In the genomic region with DNA sequence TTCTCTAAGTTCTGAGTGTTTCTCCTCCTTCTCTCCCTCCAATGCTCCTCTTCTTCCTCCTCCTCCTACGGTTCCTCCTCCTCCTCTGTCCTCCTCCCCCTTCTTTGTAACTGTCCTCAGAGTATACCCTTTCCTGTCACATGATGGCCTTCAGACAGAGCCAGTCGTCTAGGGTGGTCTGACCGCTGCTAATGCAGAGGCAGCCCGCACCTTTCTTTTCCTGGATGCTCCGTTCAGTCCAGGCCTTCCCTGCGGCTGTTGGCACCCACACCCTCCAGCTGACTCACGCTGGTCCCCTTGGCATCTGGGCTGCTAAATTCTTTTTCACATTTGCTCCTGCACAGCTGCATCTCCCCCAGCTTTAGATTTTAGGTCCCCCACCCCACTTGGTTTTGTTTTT, we compare ENCODE assay signal across 8 mouse cellular contexts. TPM values are rescaled to one million over a fixed set of nuclear protein-coding genes. Genes with fewer than 3 reads are reported as not detected.
A peak's percentile ranks its signal among the peaks of the same experiment; 100 is the strongest.
DNase-seq lines count a peak whose midpoint lies in the region; ATAC-seq lines count a peak whose summit lies in the region.

No protein-coding gene starts in this region.

- H3K4me3 ChIP-seq in forebrain, embryonic 10.5 days, result no peak overlapping the region
- H3K4me3 ChIP-seq in hindbrain, embryonic 11.5 days (ENCODE audit: low read depth, low read length), result no peak overlapping the region

- ATAC-seq in hindbrain, embryonic 11.5 days (ENCODE audit: low FRiP score), result no peak

- DNase-seq in 3134 (ENCODE audit: extremely low read depth, insufficient read length, low spot score) (peak; percentile 89), MN1 (ENCODE audit: low spot score) (peak; percentile 31)
- DNase-seq in forebrain, embryonic 10.5 days (ENCODE audit: extremely low spot score, low spot score), result peak; percentile 34
- peak; percentile 54 for DNase-seq in hindbrain, embryonic 11.5 days (ENCODE audit: low spot score)
- peak; percentile 42 for DNase-seq in lung, postnatal 14 days
- DNase-seq in cerebellum, postnatal 4 days (ENCODE audit: low spot score in 2 of 2), result no peak
- DNase-seq in urinary bladder, postnatal 10 days (ENCODE audit: low spot score), result no peak
- DNase-seq in thymus, postnatal 25 days, result no peak

- peak overlapping the region; percentile 88 for H3K27ac ChIP-seq in forebrain, embryonic 10.5 days
- H3K27ac ChIP-seq in hindbrain, embryonic 11.5 days (ENCODE audit: low read depth, low read length), result peak overlapping the region; percentile 51

- no peak overlapping the region for H3K4me2 ChIP-seq in hindbrain, embryonic 11.5 days (replicated peaks; ENCODE audit: low read depth, low read length)

- peak overlapping the region; percentile 15; the same call in 1 of the 2 replicates for H3K9ac ChIP-seq in hindbrain, embryonic 11.5 days (ENCODE audit: low read depth, low read length)

- H3K27me3 ChIP-seq in forebrain, embryonic 10.5 days (ENCODE audit: poor library complexity, severe bottlenecking), result no peaks in the 10 kb centered on the region
- H3K27me3 ChIP-seq in hindbrain, embryonic 11.5 days (ENCODE audit: control insufficient read depth, insufficient read depth, low read length), result no peaks in the 10 kb centered on the region

- H3K36me3 ChIP-seq in forebrain, embryonic 10.5 days (replicated peaks), result no peaks in the 10 kb centered on the region
- H3K36me3 ChIP-seq in hindbrain, embryonic 11.5 days (ENCODE audit: control insufficient read depth, insufficient read depth, low read length), result no peaks in the 10 kb centered on the region

- H3K4me1 ChIP-seq in forebrain, embryonic 10.5 days, result peaks cover 32% of the 10 kb centered on the region
- H3K4me1 ChIP-seq in hindbrain, embryonic 11.5 days (replicated peaks; ENCODE audit: control insufficient read depth, insufficient read depth, low read length), result peaks cover 6% of the 10 kb centered on the region

- no peaks in the 10 kb centered on the region for H3K9me3 ChIP-seq in forebrain, embryonic 10.5 days
- H3K9me3 ChIP-seq in hindbrain, embryonic 11.5 days (ENCODE audit: control insufficient read depth, low read length), result no peaks in the 10 kb centered on the region

- 40% methylated on average over 7 of the region's 7 CpGs for WGBS in forebrain, embryonic 10.5 days
- 24% methylated on average over 7 of the region's 7 CpGs for WGBS in hindbrain, embryonic 11.5 days

RNA-seq across cellular contexts. Expression of a gene that starts 9.8 kb away (rescaled TPM):
- polyA plus RNA-seq in forebrain, embryonic 10.5 days (2016; fragmentation: Nextera tagmentation; extraction: Ambion mirVana), result 0.22 TPM in 1 of 2 replicates, not detected in the other
- not detected in 2 replicates for polyA plus RNA-seq in hindbrain, embryonic 11.5 days (2014; fragmentation: Nextera tagmentation; extraction: Ambion mirVana)

RNA-seq across cellular contexts. Expression of a gene that starts 33.0 kb away (rescaled TPM):
- polyA plus RNA-seq in forebrain, embryonic 10.5 days (2016; fragmentation: Nextera tagmentation; extraction: Ambion mirVana), result 6.0 and 7.4 TPM in 2 replicates
- 10.1 and 14.9 TPM in 2 replicates for polyA plus RNA-seq in hindbrain, embryonic 11.5 days (2014; fragmentation: Nextera tagmentation; extraction: Ambion mirVana)

RNA-seq across cellular contexts. Expression of a gene that starts 52.0 kb away (rescaled TPM):
- polyA plus RNA-seq in forebrain, embryonic 10.5 days (2016; fragmentation: Nextera tagmentation; extraction: Ambion mirVana), result 256 and 266 TPM in 2 replicates
- polyA plus RNA-seq in hindbrain, embryonic 11.5 days (2014; fragmentation: Nextera tagmentation; extraction: Ambion mirVana), result 469 and 501 TPM in 2 replicates

Comparison
In these comparisons a context has a peak if more than half of its experiments do, and no peak if none do; other contexts are left out.
1. DNase-seq: peak in 3134 (single experiment), MN1 (single experiment), forebrain, embryonic 10.5 days (single experiment), hindbrain, embryonic 11.5 days (single experiment) and lung, postnatal 14 days (single experiment); none in cerebellum, postnatal 4 days (0 of 2), urinary bladder, postnatal 10 days (single experiment) and thymus, postnatal 25 days (single experiment).